Mouse (Mus musculus): ENCODE data around the gene BC048562.

The BC048562 gene

DNA sequence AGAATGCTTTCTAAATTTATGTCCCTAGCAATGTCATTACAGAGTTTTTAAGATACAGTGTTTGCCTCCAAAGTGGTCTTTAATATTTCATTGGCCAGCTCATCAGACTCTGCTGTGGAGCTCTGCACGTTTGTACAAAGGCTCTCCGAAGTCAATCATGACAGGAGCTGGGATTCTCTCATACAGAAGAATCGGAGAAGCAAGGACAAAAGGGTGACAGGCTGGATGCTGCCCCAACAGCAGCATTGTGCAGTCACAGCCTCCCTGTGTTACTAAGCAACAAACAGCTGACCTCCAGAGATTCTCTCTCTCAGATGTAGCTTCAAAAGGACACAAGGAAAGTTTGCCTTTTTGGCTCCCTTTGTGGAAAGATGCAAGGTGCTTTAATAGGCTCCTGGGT, at the start of gene BC048562:
TSS of gene BC048562 (plus strand) at position 301 of the 400 bp plus-strand sequence.
- DNase-seq (ENCODE audit: low spot score): no peak

DNA sequence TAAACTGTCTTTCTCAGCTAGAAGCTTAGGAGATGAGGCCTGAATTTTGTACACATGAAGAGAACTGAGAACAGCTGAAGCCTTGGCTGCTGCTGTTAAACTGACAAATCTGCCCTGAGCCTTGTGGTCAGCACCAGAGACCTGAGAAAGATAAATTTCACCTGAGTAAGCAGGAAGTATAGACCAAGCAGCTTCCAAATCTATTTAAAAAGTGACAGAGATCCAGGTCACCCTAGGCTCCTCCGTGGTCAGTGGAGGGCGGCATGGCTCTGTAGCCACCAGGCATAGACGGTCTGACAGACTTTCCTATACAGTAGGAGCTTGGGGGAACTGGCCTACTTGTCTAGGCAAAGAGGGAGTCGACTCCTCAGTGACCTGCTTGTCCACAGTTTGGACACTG, 49.5 kb upstream of the BC048562 start:
- no peak for DNase-seq (ENCODE audit: low spot score)

GRCm38 (mm10) chr9:108388601-108389000, 47.7 kb upstream of the BC048562 start:
- no peak for DNase-seq (ENCODE audit: low spot score)

DNA sequence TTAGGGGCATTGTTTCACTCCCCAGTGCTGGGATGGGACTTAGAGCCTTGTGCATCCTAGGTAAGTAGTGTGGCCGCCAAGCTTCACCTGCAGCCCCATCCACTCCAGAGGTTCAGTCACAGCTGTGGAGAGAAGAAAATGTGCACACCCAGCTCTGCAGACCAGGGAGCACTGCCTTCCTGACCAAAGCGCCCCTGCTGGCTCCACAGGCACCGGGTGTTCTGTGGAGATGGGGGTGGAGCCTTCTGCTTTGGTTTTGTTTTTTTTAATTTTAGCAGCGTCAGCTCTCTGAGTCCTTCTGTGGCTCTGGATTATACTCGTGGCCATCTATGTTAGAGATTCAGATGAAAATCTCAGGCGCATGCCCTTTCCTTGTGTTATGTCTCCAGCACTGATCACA, 47.1 kb upstream of the BC048562 start:
- DNase-seq (ENCODE audit: low spot score): no peak

DNA sequence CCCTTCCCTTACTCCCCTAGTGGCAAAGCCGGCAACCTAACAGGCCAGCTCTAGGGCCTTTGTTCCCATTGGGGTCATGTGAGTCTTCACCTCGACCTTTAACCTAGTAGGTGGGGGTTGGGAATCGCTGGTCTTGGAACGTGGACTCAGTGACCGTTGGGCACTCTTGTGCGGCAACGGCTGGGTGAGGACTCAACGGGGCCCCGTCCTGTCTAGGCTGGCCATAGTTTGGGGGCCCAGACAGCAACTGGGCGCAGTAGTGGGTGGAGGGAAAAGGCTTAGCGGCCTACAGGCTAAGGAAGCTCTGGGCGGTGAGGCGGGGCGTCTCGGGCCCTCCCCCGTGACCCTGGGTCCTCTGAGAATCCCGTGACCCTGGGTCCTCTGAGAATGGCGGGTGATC, 43.6 kb upstream of the BC048562 start, which contains the start of gene 1700102P08Rik:
TSS of gene 1700102P08Rik (plus strand) at position 130 of the 400 bp plus-strand sequence.
- no peak for DNase-seq (ENCODE audit: low spot score)

DNA sequence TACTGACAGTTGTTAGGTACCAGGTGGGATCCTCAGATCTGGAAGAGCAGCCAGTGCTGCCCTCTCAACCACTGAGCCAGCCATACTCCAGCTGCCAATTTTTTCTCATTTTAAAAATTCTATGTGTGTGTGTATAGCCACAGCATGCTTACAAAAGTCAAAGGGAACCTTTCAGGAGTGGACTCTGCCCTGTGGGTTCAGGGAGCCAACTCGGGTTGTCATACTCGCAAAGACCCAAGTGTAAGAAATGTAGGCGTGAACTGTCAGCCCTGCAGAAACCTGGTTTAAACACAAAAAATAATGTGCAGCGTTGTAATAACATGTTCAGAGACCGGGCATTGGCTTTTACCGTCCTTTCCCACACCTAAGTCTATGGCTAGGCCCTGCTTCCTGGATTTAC, 42.1 kb upstream of the BC048562 start:
- no peak for DNase-seq (ENCODE audit: low spot score)

DNA sequence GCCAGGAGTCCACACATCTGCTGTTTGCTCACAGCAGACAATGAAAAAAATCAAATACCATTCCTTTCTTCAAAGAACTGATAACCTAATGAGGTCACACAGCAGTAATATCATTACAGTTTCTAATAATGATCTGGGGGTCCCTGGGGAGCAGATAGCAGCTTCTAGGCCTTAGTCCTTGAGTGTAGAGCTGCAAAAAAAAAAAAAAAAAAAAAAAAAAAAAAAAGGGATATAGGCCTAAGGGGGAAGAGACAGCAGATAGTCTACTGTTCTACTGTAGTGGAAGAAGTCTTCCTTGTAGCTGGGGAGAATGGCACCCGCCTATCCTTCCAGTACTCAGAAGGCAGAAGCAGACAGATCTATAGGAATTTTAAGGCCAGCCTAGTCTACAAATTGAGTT, 40.9 kb upstream of the BC048562 start:
- no peak for DNase-seq (ENCODE audit: low spot score)

GRCm38 (mm10) chr9:108398324-108398723, 38.0 kb upstream of the BC048562 start:
- DNase-seq (ENCODE audit: low spot score): no peak

DNA sequence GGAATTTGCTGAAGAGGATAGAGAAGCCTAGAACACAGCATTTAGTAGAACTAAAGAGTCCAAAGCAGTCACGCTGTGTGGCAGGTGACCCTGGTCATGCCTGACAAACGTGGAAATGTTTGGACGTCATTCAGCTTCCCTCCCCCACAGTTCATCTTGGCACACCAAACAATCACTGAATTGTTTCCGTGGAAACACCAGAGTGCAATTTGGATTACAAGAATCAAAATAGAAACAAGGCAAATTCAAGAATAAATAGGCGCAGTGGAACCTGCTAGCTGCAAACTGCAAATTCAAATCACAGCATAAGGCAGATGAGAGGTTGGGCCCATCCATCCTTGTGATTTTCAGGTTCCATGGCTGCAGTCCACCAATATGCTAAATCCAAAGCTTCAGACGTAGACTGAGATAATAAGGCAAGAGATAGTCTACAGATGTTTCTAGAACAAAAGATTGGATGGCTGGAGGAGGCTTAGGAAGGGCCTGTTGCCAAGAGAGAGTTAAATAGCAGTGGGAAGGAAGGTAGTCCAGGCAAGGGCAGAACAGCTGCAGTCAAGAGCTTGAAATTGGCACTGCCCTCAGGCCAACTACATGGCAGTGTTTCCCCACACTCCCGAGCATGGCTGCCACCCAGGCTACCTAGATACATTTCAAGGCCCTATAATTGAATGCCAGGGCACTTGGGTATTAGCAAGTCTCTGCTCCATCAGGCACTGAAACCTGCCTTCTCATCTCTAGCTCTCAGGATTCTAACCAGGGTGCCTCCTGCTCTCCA, 34.9 kb upstream of the BC048562 start:
- no peak for DNase-seq (ENCODE audit: low spot score)

- no peak for DNase-seq (ENCODE audit: low spot score)
Observed at GRCm38 (mm10) chr9:108403081-108403480, 33.2 kb upstream of the BC048562 start.

DNA sequence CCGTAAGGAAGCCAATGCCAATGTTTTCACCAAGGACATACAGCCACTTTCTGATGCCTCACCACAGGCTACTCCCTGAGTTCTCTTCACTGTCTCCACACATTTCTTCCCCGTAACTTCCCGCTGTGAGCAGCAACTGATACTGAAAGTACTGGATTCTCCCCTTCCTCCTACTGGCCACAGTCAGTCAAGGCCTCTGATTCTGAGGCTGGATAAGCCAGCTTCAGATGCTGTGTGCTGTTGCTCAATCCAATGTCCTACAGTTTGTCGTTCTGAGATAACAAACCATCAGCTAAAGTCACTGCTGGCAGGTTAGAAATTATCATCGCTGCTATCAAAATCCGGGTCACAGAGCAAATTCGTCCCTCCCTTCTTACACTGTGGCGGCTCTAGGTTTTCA, 31.8 kb upstream of the BC048562 start:
- no peak for DNase-seq (ENCODE audit: low spot score)

- DNase-seq (ENCODE audit: low spot score): no peak
Observed at GRCm38 (mm10) chr9:108409535-108409934, 26.7 kb upstream of the BC048562 start.

DNA sequence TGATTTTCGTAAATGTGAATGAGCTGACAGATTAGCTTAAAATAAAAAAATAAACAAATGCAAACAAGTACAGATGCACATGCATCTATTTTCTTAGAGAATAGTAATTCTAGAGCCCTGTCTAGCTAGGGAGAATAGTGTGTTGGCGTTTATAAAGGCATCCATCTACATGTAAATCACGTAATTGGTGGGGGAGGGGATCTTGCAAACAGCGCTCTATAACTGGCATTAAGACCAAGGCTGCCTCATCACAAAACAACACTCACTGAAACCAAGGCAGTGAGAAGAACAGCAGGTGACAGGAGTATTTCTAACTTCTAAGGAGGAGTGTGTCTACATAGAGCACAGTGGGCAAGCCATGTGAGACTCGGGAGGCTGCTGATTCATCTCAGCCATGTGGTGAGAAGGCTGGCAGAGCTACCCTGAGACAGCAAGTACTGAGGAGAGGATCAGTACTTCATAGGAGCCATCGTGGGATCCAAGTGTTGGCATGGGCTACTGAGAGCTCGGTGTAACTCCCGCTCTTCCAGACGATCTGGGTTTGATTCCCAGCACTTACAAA, 24.8 kb upstream of the BC048562 start:
- no peak for DNase-seq (ENCODE audit: low spot score)

GRCm38 (mm10) chr9:108412221-108412620, 24.1 kb upstream of the BC048562 start:
- DNase-seq (ENCODE audit: low spot score): peak; percentile 44

DNA sequence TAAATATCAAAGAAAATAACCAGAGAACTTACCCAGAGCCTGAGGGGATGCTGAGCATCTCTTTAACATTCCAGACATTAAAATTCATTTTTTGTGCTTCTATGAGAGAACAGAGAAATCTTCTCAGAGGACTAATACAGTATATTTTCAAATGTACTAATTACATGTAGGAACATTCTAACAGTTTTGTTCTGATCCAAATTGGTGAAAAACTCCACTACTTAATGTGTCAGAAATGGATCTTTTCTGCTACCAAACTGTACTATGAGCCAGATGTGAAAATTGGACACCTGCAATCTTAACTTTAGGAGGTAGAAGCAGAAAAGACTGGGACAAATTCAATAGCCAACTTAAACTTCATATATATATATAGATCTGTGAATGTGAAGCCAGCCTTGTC, 7.9 kb upstream of the BC048562 start, which contains the start of gene Ccdc36:
TSS of gene Ccdc36 (minus strand) at position 101 of the 400 bp plus-strand sequence.
- no peak for DNase-seq (ENCODE audit: low spot score)

GRCm38 (mm10) chr9:108431431-108432067, 4.7 kb upstream of the BC048562 start:
- no peak for DNase-seq (ENCODE audit: low spot score)

GRCm38 (mm10) chr9:108439176-108439575, 2.9 kb downstream of the BC048562 start:
- no peak for DNase-seq (ENCODE audit: low spot score)

DNA sequence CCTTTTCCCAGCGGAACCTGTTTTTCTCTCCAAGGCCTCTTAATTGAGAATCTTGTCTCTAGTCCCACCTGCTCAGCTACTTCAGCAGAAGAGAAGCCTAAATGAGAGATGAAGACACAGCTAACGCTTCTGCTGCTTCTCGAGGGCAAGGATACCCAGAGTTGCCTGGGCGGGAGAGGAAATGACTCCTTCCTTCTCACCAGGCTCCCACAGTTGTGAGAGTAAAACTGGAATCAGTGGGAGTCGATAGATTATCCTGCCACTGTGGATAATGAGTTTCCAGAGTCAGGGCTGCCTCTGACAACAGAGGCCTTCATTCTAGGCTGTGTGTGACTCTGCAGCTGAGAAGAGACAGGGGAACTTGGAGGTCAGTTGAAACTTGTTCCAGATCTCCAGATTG, 4.2 kb downstream of the BC048562 start:
- no peak for DNase-seq (ENCODE audit: low spot score)

DNA sequence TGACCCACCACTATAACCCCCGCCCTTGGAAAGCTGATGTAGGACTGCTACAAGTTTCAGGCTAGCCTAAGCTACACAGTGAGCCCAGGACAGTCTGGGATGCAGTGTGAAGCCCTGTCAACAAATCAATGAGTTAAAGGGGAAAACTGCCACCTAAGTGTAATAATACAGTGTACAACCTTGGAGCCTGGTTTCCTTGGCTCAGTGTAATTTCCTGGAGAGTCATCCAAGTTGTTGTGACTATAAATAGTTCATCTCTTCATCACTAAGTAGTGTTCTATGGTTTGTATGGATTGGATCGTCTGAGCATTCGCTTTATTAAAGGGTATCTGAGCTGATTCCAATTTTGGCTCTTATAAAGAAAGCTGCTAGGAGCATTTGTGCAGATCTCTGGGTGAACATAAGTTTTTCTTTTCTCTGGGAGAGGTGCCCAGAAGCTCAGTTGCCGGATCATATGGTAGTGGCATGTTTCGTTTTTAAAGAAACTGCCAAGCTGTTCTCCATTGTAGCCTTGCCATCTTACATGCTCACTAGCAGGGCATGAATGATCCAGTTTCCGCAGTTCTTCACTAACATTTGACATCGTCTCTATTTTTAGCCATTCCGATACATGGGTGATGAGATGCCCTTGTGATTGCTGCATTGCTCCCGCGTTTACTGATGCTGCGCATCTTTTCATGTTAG, 5.1 kb downstream of the BC048562 start:
- no peak for DNase-seq (ENCODE audit: low spot score)

GRCm38 (mm10) chr9:108445125-108445524, 8.8 kb downstream of the BC048562 start:
- DNase-seq (ENCODE audit: low spot score): no peak

DNA sequence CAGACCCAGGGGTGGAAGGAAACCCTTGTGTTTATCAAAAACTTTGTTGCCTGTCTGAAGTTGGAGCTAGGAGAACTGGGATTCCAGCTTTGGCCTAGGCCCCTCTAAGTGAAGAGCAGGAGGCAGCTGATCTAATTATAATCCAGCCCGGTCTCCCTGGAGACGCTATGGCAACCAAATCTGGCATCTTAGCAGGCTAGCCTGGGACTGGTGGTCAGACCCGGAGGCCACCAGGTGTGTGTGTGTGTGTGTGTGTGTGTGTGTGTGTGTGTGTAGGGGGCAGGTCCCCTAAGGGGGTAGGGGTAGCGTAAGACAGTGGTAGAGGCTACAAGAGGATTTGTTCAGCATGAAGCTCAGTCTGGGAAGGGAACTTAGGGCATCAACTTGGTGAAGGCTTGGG, 13.6 kb downstream of the BC048562 start:
- DNase-seq (ENCODE audit: low spot score): peak; percentile 93

Data from MN1 (cell line).